Mouse (Mus musculus): ENCODE measurements around the gene Hook1.

GRCm38 (mm10) chr4:96060106-96060505 is 93.1 kb downstream of the Hook1 start:
- no peak for TF ChIP-seq CTCF (conservative IDR thresholded peaks at IDR 0.05; ENCODE audit: low read length)
- TF ChIP-seq POU5F1 (IDR thresholded peaks at IDR 0.05; ENCODE audit: borderline replicate concordance, low read length), result no peak

All from E14TG2a.4 (cell line).